Mouse (Mus musculus) bone marrow macrophage, adult 2 months (primary cell): ENCODE results near the gene Dock2.

Experiments used
- CTCF ChIP-seq: IDR thresholded peaks from 2 replicates; pipeline ENCODE4 v1.5.1; 2012; ENCODE audit warnings: low read depth, mild to moderate bottlenecking, low read length, moderate library complexity
- POLR2A ChIP-seq: IDR thresholded peaks from 2 replicates; pipeline ENCODE4 v1.6.1; 2012; ENCODE audit warnings: mild to moderate bottlenecking, low read depth, low read length, borderline replicate concordance

- TF ChIP-seq CTCF (no peak), POLR2A (no peak)
Observed at GRCm38 (mm10) chr11:34397661-34398060, 386.0 kb downstream of the Dock2 start.
